Mouse (Mus musculus) ovary, postnatal 36 days (tissue): ENCODE results near the gene Myl12a.
"Not testable (repeated sequence)": the region's sequence is repeated elsewhere in the genome, so short reads cannot be mapped to it uniquely, and the experiment has no call there.

ENCODE experiments used
- DNase-seq: peaks from one replicate; pipeline ENCODE4 v3.0.0; 2022; ENCODE audit warnings: low spot score, mixed read lengths

The Myl12a gene

GRCm38 (mm10) chr17:70989991-70990390 lies 12.7 kb downstream of the Myl12a start:
- DNase-seq: no peak

DNA sequence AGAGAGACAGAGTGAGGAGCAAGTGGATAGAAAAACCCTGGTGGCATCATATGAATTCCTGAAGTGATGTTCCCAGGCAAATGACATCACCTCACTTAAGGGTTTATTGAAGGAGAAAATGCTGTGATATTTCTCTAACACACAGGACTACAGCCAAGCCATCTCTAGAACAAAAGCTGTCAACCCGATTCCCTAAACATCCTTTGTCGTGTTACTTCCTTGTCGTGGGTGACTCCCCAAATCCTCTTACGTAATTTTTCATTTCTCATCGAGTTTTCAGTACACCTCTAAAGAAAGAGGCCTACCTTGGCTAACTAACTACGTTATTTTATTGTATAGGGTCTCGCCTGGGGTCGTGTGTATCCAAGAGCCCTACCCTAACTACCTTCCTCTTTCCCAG lies 13.2 kb downstream of the Myl12a start:
- no peak for DNase-seq

DNA sequence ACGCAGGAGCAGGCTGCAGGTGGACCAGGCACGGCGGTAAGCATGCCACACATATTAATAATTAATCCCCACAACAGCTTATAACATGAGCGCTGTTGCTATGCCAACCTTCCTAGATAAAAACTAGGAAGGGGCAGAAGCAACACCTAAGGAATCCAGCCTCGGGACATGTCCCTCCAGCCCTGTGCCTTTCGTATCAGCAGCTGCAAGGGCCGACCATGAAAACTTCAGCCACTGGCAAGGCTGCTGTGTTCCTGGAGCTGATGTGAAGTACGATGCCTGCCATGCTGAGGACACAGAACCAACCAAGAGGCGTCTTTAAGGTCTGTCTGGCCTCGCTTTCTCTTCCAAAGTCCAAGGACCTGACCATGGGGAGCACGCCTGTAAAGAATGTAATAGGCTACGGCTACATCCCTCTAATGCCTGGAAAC lies 14.3 kb downstream of the Myl12a start:
- DNase-seq: no peak

DNA sequence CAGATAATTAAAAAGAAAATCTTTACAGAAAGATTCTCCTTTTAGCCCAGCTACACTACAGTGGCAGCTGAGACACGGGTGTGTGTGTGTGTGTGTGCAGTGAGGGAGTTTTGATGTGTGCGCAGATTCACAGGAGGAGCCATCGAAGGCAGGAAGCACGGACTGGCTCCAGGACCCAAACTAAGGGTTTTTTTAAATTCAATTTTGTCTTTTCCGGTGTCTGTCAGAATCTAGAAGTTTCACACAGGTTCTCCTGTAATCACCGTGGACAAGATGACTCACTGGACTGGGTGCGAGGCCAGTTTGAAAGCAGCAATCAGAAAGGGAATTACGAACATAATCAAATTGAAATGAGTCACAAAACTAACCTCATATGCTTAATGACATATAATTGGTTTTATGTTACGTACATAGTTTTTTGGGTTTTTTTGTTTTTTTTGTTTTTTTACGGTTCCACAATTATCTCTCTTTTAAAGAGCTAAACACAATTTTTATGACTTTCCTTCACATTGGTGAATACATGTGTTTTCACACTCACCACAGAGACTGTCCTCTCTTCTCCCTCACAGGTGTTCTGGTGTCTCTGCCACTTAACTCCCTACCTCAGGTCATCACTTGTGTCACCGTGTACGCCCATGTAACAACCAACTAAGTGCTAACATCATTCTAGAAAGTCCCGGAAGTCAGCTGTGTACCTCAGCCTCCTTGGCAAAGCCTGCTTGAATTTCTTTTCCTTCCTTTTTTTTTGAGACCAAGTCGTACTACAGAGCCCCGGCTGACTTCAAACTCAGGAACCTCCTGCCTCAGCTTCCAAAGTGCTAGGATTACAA lies 15.6 kb downstream of the Myl12a start:
- DNase-seq: no peak

DNA sequence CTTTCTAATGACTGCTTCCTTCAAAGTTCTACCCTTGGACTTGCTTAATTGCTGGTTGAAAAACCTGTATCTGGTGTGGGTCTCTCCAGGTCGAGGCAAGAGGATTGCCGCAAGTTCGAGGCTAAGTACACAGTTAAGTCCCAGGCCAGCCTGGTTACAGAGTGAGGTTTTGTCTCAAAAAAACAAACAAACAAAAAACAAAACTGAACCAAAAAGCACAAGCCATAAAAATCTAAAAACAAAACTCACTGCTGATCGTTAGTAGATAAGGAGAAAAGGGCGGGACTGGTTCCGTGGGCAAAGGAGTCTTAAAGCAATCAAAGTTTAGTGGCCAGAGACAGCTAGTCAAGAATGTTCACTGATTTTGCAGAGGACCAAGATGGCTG lies 16.3 kb downstream of the Myl12a start:
- no peak for DNase-seq

- DNase-seq: no peak
Observed at GRCm38 (mm10) chr17:70985501-70986354, 16.9 kb downstream of the Myl12a start.

GRCm38 (mm10) chr17:70979345-70980223 lies 23.1 kb downstream of the Myl12a start:
- DNase-seq: no peak

DNA sequence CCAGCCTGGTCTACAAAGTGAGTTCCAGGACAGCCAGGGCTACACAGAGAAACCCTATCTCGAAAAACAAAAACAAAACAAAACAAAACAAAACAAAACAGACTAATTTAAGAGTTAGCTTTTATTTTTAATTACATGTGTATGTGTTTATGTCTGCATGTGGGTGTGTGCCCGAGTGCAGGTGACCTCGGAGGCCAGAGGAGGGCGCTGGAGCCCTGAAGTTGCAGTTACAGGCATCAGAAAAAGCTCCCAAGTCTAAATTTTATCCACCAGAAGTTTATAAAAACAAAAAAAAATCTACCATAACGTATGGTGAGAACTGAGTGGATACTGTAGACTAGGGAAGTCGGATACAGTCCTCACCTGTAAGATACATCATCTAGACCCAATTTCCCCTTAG lies 24.9 kb downstream of the Myl12a start:
- DNase-seq: no peak

DNA sequence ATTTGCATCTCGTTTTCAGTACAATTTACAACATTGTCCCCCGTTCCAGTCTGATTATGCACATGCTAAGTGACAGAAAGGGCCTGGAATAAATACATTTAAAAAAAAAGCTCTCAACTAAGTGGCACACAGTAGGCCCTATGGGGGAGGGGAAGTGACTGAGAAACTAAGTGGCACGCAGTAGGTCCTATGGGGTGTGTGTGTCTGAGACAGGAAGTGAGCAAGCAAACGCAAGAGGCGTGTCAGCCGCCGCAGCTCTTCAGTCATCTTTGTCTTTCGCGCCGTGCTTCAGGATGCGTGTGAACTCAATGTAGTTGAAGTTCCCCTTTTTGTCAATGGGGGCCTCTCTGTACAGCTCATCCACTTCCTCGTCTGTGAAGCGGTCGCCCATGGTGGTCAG lies 28.6 kb downstream of the Myl12a start:
- not testable (repeated sequence) for DNase-seq

- DNase-seq: no peak
Observed at GRCm38 (mm10) chr17:70973398-70973797, 29.3 kb downstream of the Myl12a start.

- DNase-seq: no peak
Observed at GRCm38 (mm10) chr17:70971206-70971605, 31.5 kb downstream of the Myl12a start.

- DNase-seq: no peak
Observed at GRCm38 (mm10) chr17:70968606-70969191, 34.0 kb downstream of the Myl12a start.

DNA sequence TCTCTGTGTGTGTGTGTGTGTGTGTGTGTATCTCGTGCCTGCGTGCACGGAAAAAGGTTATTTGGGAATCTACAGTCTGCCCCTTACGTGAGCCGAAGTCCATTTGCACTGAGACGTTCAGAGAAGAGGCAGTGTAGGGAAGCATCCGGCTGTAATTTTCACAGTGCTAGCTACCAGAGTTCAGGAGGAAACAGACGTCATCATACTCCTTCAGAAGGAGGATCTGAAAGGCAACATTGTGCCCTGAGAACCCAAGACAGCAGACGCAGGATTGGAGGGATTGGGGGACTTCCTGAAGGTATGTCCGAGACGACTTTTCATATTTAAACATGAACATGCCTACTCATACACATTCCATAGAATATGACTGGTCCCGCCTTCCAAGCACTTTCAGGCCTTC lies 35.0 kb downstream of the Myl12a start:
- no peak for DNase-seq

- no peak for DNase-seq
Observed at GRCm38 (mm10) chr17:70967191-70967590, 35.5 kb downstream of the Myl12a start.

GRCm38 (mm10) chr17:70966126-70966525 lies 36.6 kb downstream of the Myl12a start:
- no peak for DNase-seq

- DNase-seq: no peak
Observed at GRCm38 (mm10) chr17:70965281-70965680, 37.4 kb downstream of the Myl12a start.

DNA sequence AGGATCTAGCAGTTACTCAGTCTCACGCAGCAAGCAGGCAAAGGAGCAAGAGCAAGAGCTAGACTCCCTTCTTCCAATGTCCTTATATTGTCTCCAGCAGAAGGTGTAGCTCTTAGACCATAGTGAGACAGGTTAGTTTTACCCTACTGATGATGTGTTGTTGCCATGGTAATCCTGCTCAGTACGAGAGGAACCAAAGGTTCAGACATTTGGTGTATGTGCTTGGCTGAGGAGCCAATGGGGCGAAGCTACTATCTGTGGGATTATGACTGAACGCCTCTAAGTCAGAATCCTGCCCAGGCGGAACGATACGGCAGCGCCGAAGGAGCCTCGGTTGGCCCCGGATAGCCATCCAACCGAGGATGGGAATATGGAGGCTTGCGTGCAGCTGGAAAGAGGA lies 39.1 kb downstream of the Myl12a start:
- DNase-seq: peak; percentile 91

- DNase-seq: no peak
Observed at GRCm38 (mm10) chr17:70951266-70951665, 51.4 kb downstream of the Myl12a start.

- DNase-seq: no peak
Observed at GRCm38 (mm10) chr17:70949171-70949570, 53.5 kb downstream of the Myl12a start.

- no peak for DNase-seq
Observed at GRCm38 (mm10) chr17:70948721-70949120, 54.0 kb downstream of the Myl12a start.

- no peak for DNase-seq
Observed at GRCm38 (mm10) chr17:70943779-70944178, 58.9 kb downstream of the Myl12a start.
